Mouse (Mus musculus) small intestine, adult 2 months (tissue): ENCODE measurements around the gene Dok7.

Experiments
- CTCF ChIP-seq: fragments of 200-500 bp; IDR thresholded peaks from 2 replicates; pipeline ENCODE4 v1.5.1; 2012; ENCODE audit warnings: low read depth, mild to moderate bottlenecking, control low read depth, inconsistent platforms, low read length, moderate library complexity, mixed read lengths; ENCODE audit not compliant: insufficient replicate concordance, insufficient read length; ENCODE audit errors: extremely low read depth
- POLR2A ChIP-seq: fragments of 200-500 bp; IDR thresholded peaks from 2 replicates; pipeline ENCODE4 v1.6.1; 2012; ENCODE audit warnings: low read depth, mild to moderate bottlenecking, control low read depth, inconsistent platforms, low read length, moderate library complexity

GRCm38 (mm10) chr5:35129208-35129607, 72.6 kb downstream of the Dok7 start:
- TF ChIP-seq POLR2A (no peak), CTCF (no peak)
